Mouse (Mus musculus): ENCODE results near the gene Plcg1. TPM values are rescaled to one million over a fixed set of nuclear protein-coding genes. Genes with fewer than 3 reads are reported as not detected.

Gene Plcg1
- polyA plus RNA-seq, 1 experiment from 2014 or later = 75.9 TPM

DNA sequence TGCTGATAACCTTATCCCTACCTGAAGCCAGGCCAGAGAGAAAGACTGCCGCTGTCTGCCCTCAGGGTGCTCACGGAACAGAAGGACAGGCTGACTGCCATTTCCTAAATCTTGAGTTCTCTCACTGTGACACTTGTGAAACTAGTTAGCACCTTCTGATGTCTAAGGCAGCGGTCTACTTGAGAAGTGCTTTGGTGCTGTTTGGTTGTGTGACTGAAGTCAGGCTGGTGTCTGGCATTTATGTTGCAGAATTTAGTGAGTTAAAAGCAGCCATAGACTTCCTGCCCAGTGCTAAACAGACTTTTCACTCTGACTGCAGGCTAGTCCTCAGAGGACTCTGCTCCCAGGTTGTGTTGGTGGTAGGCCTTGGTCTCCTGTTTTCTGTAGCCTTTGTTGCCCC, 3.2 kb downstream of the Plcg1 start:
- CTCF ChIA-PET = interaction anchor here (0.8 to 1.9 kb wide), 2 partner anchors 10 to 148 kb away, joined by 3 to 12 read pairs; no protein-coding TSS in a partner anchor

DNA sequence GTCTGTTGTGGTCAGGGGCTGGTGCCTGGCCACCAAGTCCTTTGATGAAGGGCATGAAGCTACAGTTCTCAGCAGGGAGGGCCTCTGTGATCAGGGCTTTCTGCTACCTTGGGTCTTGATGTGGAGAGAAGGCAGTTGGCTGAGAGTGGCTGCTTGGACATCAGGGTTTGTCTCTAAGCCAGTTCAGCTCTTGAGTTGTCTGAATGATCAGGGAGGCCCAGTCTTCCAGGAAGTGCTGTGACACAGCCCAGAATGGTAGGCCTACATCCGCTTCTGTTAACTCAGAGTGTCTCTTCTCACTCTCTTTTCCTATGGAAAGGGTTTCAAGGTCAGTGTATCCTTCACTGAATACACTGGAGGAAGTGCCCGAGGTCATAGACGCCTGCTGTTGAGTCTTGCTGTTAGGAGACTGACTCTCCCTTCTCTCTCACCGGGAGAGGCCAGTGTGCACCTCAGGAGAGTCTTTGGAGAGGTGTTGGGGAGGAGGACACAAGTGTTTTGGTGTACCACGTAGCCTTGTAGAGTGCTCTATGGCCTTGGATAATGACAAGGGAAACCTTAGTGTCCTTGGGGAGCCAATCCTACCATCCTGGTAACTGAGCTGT, 4.7 kb downstream of the Plcg1 start:
- ATAC-seq (no peak), DNase-seq (ENCODE audit: low read depth, low spot score) (no peak)
- in situ Hi-C loops (cut with MboI; ENCODE audit: low pct_unique_long_range_greater_than_20kb) = no loop called here
- TF ChIP-seq CTCF (IDR thresholded peaks at IDR 0.05) = no peak
- H3K27me3 ChIP-seq = no peaks in the 10 kb centered on the region
- ChIA-PET CTCF (interaction anchor here (1.9 kb wide), 1 partner anchor 8 kb away, joined by 12 read pairs; no protein-coding TSS in a partner anchor), POLR2A (interaction anchor here (1.0 kb wide), 1 partner anchor 146 kb away, joined by 3 read pairs; no protein-coding TSS in a partner anchor)

More for the DNA sequence above, 3.2 kb downstream of the Plcg1 start:
- in situ Hi-C loops (cut with MboI; ENCODE audit: low pct_unique_long_range_greater_than_20kb) = no loop called here
- ATAC-seq = no peak
- POLR2A ChIA-PET = interaction anchor here (1.0 kb wide), 1 partner anchor 147 kb away, joined by 3 read pairs; no protein-coding TSS in a partner anchor
- no peaks in the 10 kb centered on the region for H3K27me3 ChIP-seq
- DNase-seq (ENCODE audit: low read depth, low spot score) = no peak
- TF ChIP-seq CTCF (IDR thresholded peaks at IDR 0.05) = no peak

GRCm38 (mm10) chr2:160736466-160736865, 5.4 kb downstream of the Plcg1 start:
- CTCF ChIA-PET = no interaction called here
- POLR2A ChIA-PET = no interaction called here
- H3K27me3 ChIP-seq = no peaks in the 10 kb centered on the region
- in situ Hi-C loops (cut with MboI; ENCODE audit: low pct_unique_long_range_greater_than_20kb) = no loop called here
- TF ChIP-seq CTCF (IDR thresholded peaks at IDR 0.05) = no peak
- no peak for ATAC-seq
- no peak for DNase-seq (ENCODE audit: low read depth, low spot score)

GRCm38 (mm10) chr2:160738354-160738753, 7.3 kb downstream of the Plcg1 start:
- no peak for TF ChIP-seq CTCF (IDR thresholded peaks at IDR 0.05)
- CTCF ChIA-PET = no interaction called here
- H3K27me3 ChIP-seq = no peaks in the 10 kb centered on the region
- no peak for DNase-seq (ENCODE audit: low read depth, low spot score)
- in situ Hi-C loops (cut with MboI; ENCODE audit: low pct_unique_long_range_greater_than_20kb) = no loop called here
- no peak for ATAC-seq
- POLR2A ChIA-PET = no interaction called here

- CTCF ChIA-PET = interaction anchor here (0.8 to 1.4 kb wide), 3 partner anchors 10 to 145 kb away, joined by 3 to 5 read pairs (median 4); partner anchors contain the start of gene Plcg1
- no peak for DNase-seq (ENCODE audit: low read depth, low spot score)
- POLR2A ChIA-PET = no interaction called here
- ATAC-seq = no peak
- in situ Hi-C loops (cut with MboI; ENCODE audit: low pct_unique_long_range_greater_than_20kb) = no loop called here
- TF ChIP-seq CTCF (IDR thresholded peaks at IDR 0.05) = no peak
- H3K27me3 ChIP-seq = no peaks in the 10 kb centered on the region
Measured at GRCm38 (mm10) chr2:160739647-160740356, 8.7 kb downstream of the Plcg1 start.

GRCm38 (mm10) chr2:160740521-160741156, 9.5 kb downstream of the Plcg1 start:
- in situ Hi-C loops (cut with MboI; ENCODE audit: low pct_unique_long_range_greater_than_20kb) = no loop called here
- no peak for DNase-seq (ENCODE audit: low read depth, low spot score)
- ChIA-PET POLR2A (no interaction called here), CTCF (interaction anchor here (0.8 to 1.4 kb wide), 2 partner anchors 10 to 20 kb away, joined by 4 to 5 read pairs; partner anchors contain the start of gene Plcg1)
- no peak for ATAC-seq
- no peaks in the 10 kb centered on the region for H3K27me3 ChIP-seq
- no peak for TF ChIP-seq CTCF (IDR thresholded peaks at IDR 0.05)

DNA sequence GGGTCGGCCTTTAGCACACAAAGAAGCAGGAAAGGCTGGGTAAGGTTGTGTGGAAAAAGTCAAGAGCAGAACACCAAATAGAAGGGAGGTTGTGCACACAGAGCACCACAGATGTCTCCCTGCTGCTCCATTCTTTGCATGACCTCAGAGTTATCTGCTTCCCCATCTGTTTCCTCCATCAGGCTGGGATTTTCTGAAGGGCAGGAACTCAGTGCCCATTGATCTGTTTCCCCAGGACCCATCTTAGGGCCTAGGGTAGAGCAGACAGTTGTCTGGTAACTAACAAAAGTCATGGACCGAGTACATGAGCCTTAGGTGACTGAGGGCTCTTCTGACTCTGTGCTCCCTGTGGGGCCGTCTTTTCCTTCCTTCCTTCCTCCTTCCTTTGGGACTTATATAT, 10.5 kb downstream of the Plcg1 start:
- no peak for DNase-seq (ENCODE audit: low read depth, low spot score)

GRCm38 (mm10) chr2:160742161-160742609, 11.1 kb downstream of the Plcg1 start:
- POLR2A ChIA-PET = no interaction called here
- ATAC-seq = no peak
- DNase-seq (ENCODE audit: low read depth, low spot score) = no peak
- no peak for TF ChIP-seq CTCF (IDR thresholded peaks at IDR 0.05)
- CTCF ChIA-PET = interaction anchor here (2.4 kb wide), 1 partner anchor 139 kb away, joined by 6 read pairs; the partner anchor contains the start of gene Lpin3
- in situ Hi-C loops (cut with MboI; ENCODE audit: low pct_unique_long_range_greater_than_20kb) = no loop called here
- H3K27me3 ChIP-seq = no peaks in the 10 kb centered on the region

More for the DNA sequence above, 10.5 kb downstream of the Plcg1 start:
- in situ Hi-C loops (cut with MboI; ENCODE audit: low pct_unique_long_range_greater_than_20kb) = no loop called here
- ChIA-PET CTCF (no interaction called here), POLR2A (no interaction called here)
- H3K27me3 ChIP-seq = no peaks in the 10 kb centered on the region
- TF ChIP-seq CTCF (IDR thresholded peaks at IDR 0.05) = no peak
- ATAC-seq = no peak

GRCm38 (mm10) chr2:160744040-160744822, 13.1 kb downstream of the Plcg1 start:
- ATAC-seq (peak; percentile 85), DNase-seq (ENCODE audit: low read depth, low spot score) (no peak)
- in situ Hi-C loops (cut with MboI; ENCODE audit: low pct_unique_long_range_greater_than_20kb) = no loop called here

GRCm38 (mm10) chr2:160744823-160745210, 13.7 kb downstream of the Plcg1 start:
- in situ Hi-C loops (cut with MboI; ENCODE audit: low pct_unique_long_range_greater_than_20kb) = no loop called here
- ATAC-seq = no peak
- no peaks in the 10 kb centered on the region for H3K27me3 ChIP-seq
- ChIA-PET CTCF (interaction anchor here (0.9 to 2.4 kb wide), 12 partner anchors 10 to 141 kb away, joined by 3 to 19 read pairs (median 7); no protein-coding TSS in a partner anchor), POLR2A (no interaction called here)
- no peak for TF ChIP-seq CTCF (IDR thresholded peaks at IDR 0.05)
- DNase-seq (ENCODE audit: low read depth, low spot score) = no peak

More at GRCm38 (mm10) chr2:160744040-160744822, 13.1 kb downstream of the Plcg1 start:
- no peaks in the 10 kb centered on the region for H3K27me3 ChIP-seq
- TF ChIP-seq CTCF (IDR thresholded peaks at IDR 0.05) = no peak
- ChIA-PET CTCF (interaction anchor here (0.7 to 2.4 kb wide), 19 partner anchors 9 to 166 kb away, joined by 3 to 19 read pairs (median 5); partner anchors contain the start of gene Lpin3), POLR2A (no interaction called here)

Data from Patski (cell line).